Mouse (Mus musculus) intestine, embryonic 14.5 days (tissue): ENCODE measurements around the gene Rfc5. TPM values are rescaled to one million over a fixed set of nuclear protein-coding genes. Genes with fewer than 3 reads are reported as not detected.

Experiments used
- ATAC-seq: fragments of 200-750 bp; cut with Nextera tagmentation; replicated peaks from 2 replicates; pipeline ENCODE4 v1.8.0; 2017; ENCODE audit warnings: low read depth, moderate number of reproducible peaks, moderate TSS enrichment, moderate library complexity; ENCODE audit not compliant: low FRiP score, low TSS enrichment
- DNase-seq: peaks from one replicate; pipeline ENCODE4 v3.0.0-alpha.2; 2018; ENCODE audit warnings: low spot score
- H3K27ac ChIP-seq: fragments of 300-500 bp; sonication (generic); 2 replicates; pipeline ENCODE4 v1.5.1; 2014; ENCODE audit warnings: low read depth, mild to moderate bottlenecking, control low read depth
- H3K27me3 ChIP-seq: fragments of 300-500 bp; sonication (generic); replicated peaks from 2 replicates; pipeline ENCODE4 v1.6.1; 2014; ENCODE audit warnings: low read length, control low read depth; ENCODE audit not compliant: control insufficient read depth, insufficient read depth
- H3K36me3 ChIP-seq: fragments of 300-500 bp; sonication (generic); 2 replicates; pipeline ENCODE4 v1.6.1; 2014; ENCODE audit warnings: low read length, control low read depth; ENCODE audit not compliant: control insufficient read depth, insufficient read depth
- H3K4me1 ChIP-seq: fragments of 300-500 bp; sonication (generic); replicated peaks from 2 replicates; pipeline ENCODE4 v1.6.1; 2014; ENCODE audit warnings: low read length, control low read depth, mixed read lengths; ENCODE audit not compliant: control insufficient read depth, insufficient read depth
- H3K4me2 ChIP-seq: fragments of 300-500 bp; sonication (generic); 2 replicates; pipeline ENCODE4 v1.6.1; 2014; ENCODE audit warnings: low read length
- H3K4me3 ChIP-seq: fragments of 300-500 bp; sonication (generic); 2 replicates; pipeline ENCODE4 v1.5.1; 2014; ENCODE audit warnings: low read depth, low read length, control low read depth, mixed read lengths
- H3K9ac ChIP-seq: fragments of 300-500 bp; sonication (generic); 2 replicates; pipeline ENCODE4 v1.6.1; 2014; ENCODE audit warnings: mild to moderate bottlenecking, low read length
- H3K9me3 ChIP-seq: fragments of 300-500 bp; sonication (generic); 2 replicates; pipeline ENCODE4 v1.6.1; 2016; ENCODE audit warnings: low read length, control low read depth; ENCODE audit not compliant: control insufficient read depth
- WGBS: fragments of 180-500 bp; shearing (Covaris S2); extraction: QIAGEN DNeasy Blood & Tissue Kit; methylation state at CpG from one replicate; pipeline ENCODE4 v1.1.7; 2014; 5-methylcytosine and 5-hydroxymethylcytosine counted together
- polyA plus RNA-seq: library from polyadenylated mRNA; unstranded; fragments of >200 nt; fragmentation: Nextera tagmentation; extraction: Ambion mirVana; gene quantifications from 2 replicates; pipeline ENCODE4 v1.2.1, GENCODE M21; 2014

Gene Rfc5
- polyA plus RNA-seq, 1 experiment from 2014 or later, result 106 TPM

GRCm38 (mm10) chr5:117358248-117358630 is 30.6 kb downstream of the Rfc5 start:
- ATAC-seq, result no peak
- 11% methylated on average over 6 of the region's 6 CpGs for WGBS
- H3K4me3 ChIP-seq, result peak overlapping the region; percentile 95
- H3K27me3 ChIP-seq, result no peaks in the 10 kb centered on the region
- no peak for DNase-seq
- H3K27ac ChIP-seq, result peak overlapping the region; percentile 85
- peak overlapping the region; percentile 91 for H3K4me2 ChIP-seq
- H3K9me3 ChIP-seq, result no peaks in the 10 kb centered on the region
- H3K4me1 ChIP-seq, result peaks cover 45% of the 10 kb centered on the region
- no peaks in the 10 kb centered on the region for H3K36me3 ChIP-seq
- H3K9ac ChIP-seq, result peak overlapping the region; percentile 84

GRCm38 (mm10) chr5:117357478-117358247 is 31.2 kb downstream of the Rfc5 start:
- DNase-seq (peak; percentile 80), ATAC-seq (peak; percentile 14; the same call in 1 of the 2 replicates)
- peak overlapping the region; percentile 95 for H3K4me3 ChIP-seq
- no peaks in the 10 kb centered on the region for H3K9me3 ChIP-seq
- WGBS, result under 1% methylated on average over 44 of the region's 49 CpGs
- H3K27me3 ChIP-seq, result no peaks in the 10 kb centered on the region
- peak overlapping the region; percentile 91 for H3K4me2 ChIP-seq
- 0 out of 2 replicates have a peak, but pooled peaks cover 3% of the 10 kb centered on the region for H3K36me3 ChIP-seq
- peaks cover 43% of the 10 kb centered on the region for H3K4me1 ChIP-seq
- H3K27ac ChIP-seq, result peak overlapping the region; percentile 85
- H3K9ac ChIP-seq, result peak overlapping the region; percentile 84

GRCm38 (mm10) chr5:117357129-117357477 is 31.7 kb downstream of the Rfc5 start, which contains the start of gene Wsb2:
TSS of gene Wsb2 (plus strand) at chr5:117357304.
- H3K4me3 ChIP-seq, result peak within 1 kb of the TSS; percentile 95
- no peaks in the 10 kb centered on the region for H3K9me3 ChIP-seq
- peak within 1 kb of the TSS; percentile 84 for H3K9ac ChIP-seq
- H3K4me2 ChIP-seq, result peak within 1 kb of the TSS; percentile 91
- no peaks in the 10 kb centered on the region for H3K27me3 ChIP-seq
- peaks cover 39% of the 10 kb centered on the region for H3K4me1 ChIP-seq
- DNase-seq, result peak; percentile 88
- ATAC-seq, result peak; percentile 46; the same call in 1 of the 2 replicates
- H3K27ac ChIP-seq, result peak within 1 kb of the TSS; percentile 85
- 0 out of 2 replicates have a peak, but pooled peaks cover 6% of the 10 kb centered on the region for H3K36me3 ChIP-seq
- WGBS, result 2% methylated on average over 28 of the region's 54 CpGs

GRCm38 (mm10) chr5:117356365-117357128 is 32.3 kb downstream of the Rfc5 start:
- Histone ChIP-seq H3K4me1 (peaks cover 37% of the 10 kb centered on the region), H3K9ac (peak overlapping the region; percentile 84), H3K4me3 (peak overlapping the region; percentile 95), H3K27ac (peak overlapping the region; percentile 85), H3K4me2 (peak overlapping the region; percentile 91), H3K36me3 (0 out of 2 replicates have a peak, but pooled peaks cover 6% of the 10 kb centered on the region), H3K27me3 (no peaks in the 10 kb centered on the region), H3K9me3 (no peaks in the 10 kb centered on the region)
- under 1% methylated on average over 22 of the region's 24 CpGs for WGBS
- peak; percentile 14; the same call in 1 of the 2 replicates for ATAC-seq
- peak; percentile 79 for DNase-seq

- H3K27me3 ChIP-seq, result no peaks in the 10 kb centered on the region
- 42% methylated on average over 14 of the region's 14 CpGs for WGBS
- H3K4me1 ChIP-seq, result peaks cover 34% of the 10 kb centered on the region
- no peak overlapping the region for H3K9ac ChIP-seq
- 0 out of 2 replicates have a peak, but pooled peaks cover 6% of the 10 kb centered on the region for H3K36me3 ChIP-seq
- H3K4me2 ChIP-seq, result peak overlapping the region; percentile 91
- H3K4me3 ChIP-seq, result peak overlapping the region; percentile 95; the same call in 1 of the 2 replicates
- DNase-seq (no peak), ATAC-seq (no peak)
- H3K9me3 ChIP-seq, result no peaks in the 10 kb centered on the region
- H3K27ac ChIP-seq, result peak overlapping the region; percentile 85; the same call in 1 of the 2 replicates
Observed at GRCm38 (mm10) chr5:117355648-117356303, 33.1 kb downstream of the Rfc5 start.

- H3K4me2 ChIP-seq, result no peak overlapping the region
- no peak overlapping the region for H3K27ac ChIP-seq
- H3K27me3 ChIP-seq, result no peaks in the 10 kb centered on the region
- peaks cover 19% of the 10 kb centered on the region for H3K4me1 ChIP-seq
- H3K36me3 ChIP-seq, result 0 out of 2 replicates have a peak, but pooled peaks cover 6% of the 10 kb centered on the region
- no peak overlapping the region for H3K4me3 ChIP-seq
- no peak for DNase-seq
- 76% methylated on average over 8 of the region's 8 CpGs for WGBS
- H3K9me3 ChIP-seq, result no peaks in the 10 kb centered on the region
- ATAC-seq, result no peak
- H3K9ac ChIP-seq, result no peak overlapping the region
Observed at GRCm38 (mm10) chr5:117354121-117354520, 34.7 kb downstream of the Rfc5 start.

DNA sequence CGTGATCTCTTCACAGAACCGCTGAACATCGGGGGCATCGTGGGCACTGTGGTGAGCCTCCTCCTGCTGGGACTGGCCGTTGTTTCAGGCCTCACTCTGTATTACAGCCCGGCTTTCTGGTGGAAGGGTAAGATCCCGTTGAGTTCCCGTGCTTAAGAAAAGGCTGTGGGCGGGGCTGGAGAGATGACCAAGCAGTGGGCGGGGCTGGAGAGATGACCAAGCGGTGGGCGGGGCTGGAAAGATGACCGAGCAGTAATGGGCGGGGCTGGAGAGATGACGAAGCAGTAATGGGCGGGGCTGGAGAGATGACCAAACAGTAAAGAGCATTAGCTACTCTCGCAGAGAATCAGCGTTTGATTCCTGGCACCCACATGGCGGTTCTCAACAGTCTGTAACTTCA is 40.6 kb downstream of the Rfc5 start:
- Histone ChIP-seq H3K9ac (no peak overlapping the region), H3K27ac (no peak overlapping the region), H3K9me3 (no peaks in the 10 kb centered on the region), H3K4me2 (no peak overlapping the region), H3K4me1 (no peaks in the 10 kb centered on the region), H3K36me3 (peaks cover 30% of the 10 kb centered on the region; the same call in 1 of the 2 replicates), H3K4me3 (no peak overlapping the region), H3K27me3 (no peaks in the 10 kb centered on the region)
- WGBS, result 32% methylated on average over 19 of the region's 19 CpGs
- ATAC-seq (no peak; the same call in 1 of the 2 replicates), DNase-seq (peak; percentile 70)

DNA sequence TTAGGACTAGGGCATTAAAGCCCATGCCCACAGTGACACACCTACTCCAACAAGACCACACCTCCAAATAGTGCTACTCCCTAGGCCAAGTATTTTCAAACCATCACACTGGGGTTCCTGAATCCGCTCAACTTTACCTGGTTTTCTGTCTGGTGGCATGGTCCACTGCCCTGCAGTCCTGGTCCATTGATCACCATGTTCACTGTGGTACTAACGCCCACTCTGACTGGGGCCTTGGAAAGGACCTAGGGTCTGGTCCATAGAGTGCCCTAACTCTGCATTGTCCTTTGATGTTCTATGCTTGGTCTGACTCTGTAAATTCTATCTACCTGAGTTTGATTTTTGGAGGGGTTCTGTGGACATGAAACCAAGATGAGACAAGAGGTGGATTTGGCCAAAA is 41.0 kb downstream of the Rfc5 start:
- Histone ChIP-seq H3K4me2 (no peak overlapping the region), H3K9me3 (no peaks in the 10 kb centered on the region), H3K27ac (no peak overlapping the region), H3K4me3 (no peak overlapping the region), H3K36me3 (peaks cover 28% of the 10 kb centered on the region; the same call in 1 of the 2 replicates), H3K27me3 (no peaks in the 10 kb centered on the region), H3K9ac (no peak overlapping the region), H3K4me1 (no peaks in the 10 kb centered on the region)
- 87% methylated on average over 2 of the region's 2 CpGs for WGBS
- DNase-seq, result no peak
- no peak for ATAC-seq
